Mouse (Mus musculus): ENCODE results near the gene Slc5a5.

The Slc5a5 gene

GRCm38 (mm10) chr8:70879500-70879899 is 13.1 kb downstream of the Slc5a5 start:
- no peak for DNase-seq (ENCODE audit: low read depth)

- no peak for DNase-seq (ENCODE audit: low read depth)
Measured at GRCm38 (mm10) chr8:70878178-70878577, 14.4 kb downstream of the Slc5a5 start.

- DNase-seq (ENCODE audit: low read depth), result no peak
Measured at GRCm38 (mm10) chr8:70876382-70876781, 16.2 kb downstream of the Slc5a5 start.

GRCm38 (mm10) chr8:70874441-70874840 is 18.1 kb downstream of the Slc5a5 start:
- no peak for DNase-seq (ENCODE audit: low read depth)

- DNase-seq (ENCODE audit: low read depth), result peak; percentile 97
Measured at GRCm38 (mm10) chr8:70873364-70873985, 19.1 kb downstream of the Slc5a5 start, which contains the start of gene Ccdc124. Gene Ccdc124, minus strand, starts transcription at chr8:70873935.

GRCm38 (mm10) chr8:70872643-70873363 is 19.8 kb downstream of the Slc5a5 start:
- DNase-seq (ENCODE audit: low read depth), result peak; percentile 60

GRCm38 (mm10) chr8:70871195-70871807 is 21.3 kb downstream of the Slc5a5 start:
- DNase-seq (ENCODE audit: low read depth), result no peak

GRCm38 (mm10) chr8:70869601-70870041 is 22.9 kb downstream of the Slc5a5 start:
- peak; percentile 82 for DNase-seq (ENCODE audit: low read depth)

GRCm38 (mm10) chr8:70869199-70869571 is 23.4 kb downstream of the Slc5a5 start:
- DNase-seq (ENCODE audit: low read depth), result no peak

- no peak for DNase-seq (ENCODE audit: low read depth)
Measured at GRCm38 (mm10) chr8:70868559-70869198, 23.9 kb downstream of the Slc5a5 start.

GRCm38 (mm10) chr8:70866566-70866965 is 26.0 kb downstream of the Slc5a5 start:
- no peak for DNase-seq (ENCODE audit: low read depth)

GRCm38 (mm10) chr8:70866001-70866520 is 26.5 kb downstream of the Slc5a5 start:
- DNase-seq (ENCODE audit: low read depth), result no peak

- peak; percentile 99 for DNase-seq (ENCODE audit: low read depth)
Measured at GRCm38 (mm10) chr8:70865350-70866000, 27.1 kb downstream of the Slc5a5 start.

- no peak for DNase-seq (ENCODE audit: low read depth)
Measured at GRCm38 (mm10) chr8:70864712-70865221, 27.8 kb downstream of the Slc5a5 start.

GRCm38 (mm10) chr8:70863956-70864711 is 28.4 kb downstream of the Slc5a5 start:
- DNase-seq (ENCODE audit: low read depth), result no peak

GRCm38 (mm10) chr8:70862824-70863641 is 29.5 kb downstream of the Slc5a5 start, which contains the start of gene Kcnn1:
Gene Kcnn1, minus strand, starts transcription at chr8:70863258.
- no peak for DNase-seq (ENCODE audit: low read depth)

GRCm38 (mm10) chr8:70857516-70857915 is 35.0 kb downstream of the Slc5a5 start:
- DNase-seq (ENCODE audit: low read depth), result peak; percentile 40

- DNase-seq (ENCODE audit: low read depth), result no peak
Measured at GRCm38 (mm10) chr8:70856541-70857197, 35.9 kb downstream of the Slc5a5 start.

- DNase-seq (ENCODE audit: low read depth), result no peak
Measured at GRCm38 (mm10) chr8:70856028-70856427, 36.5 kb downstream of the Slc5a5 start.

Data from 416B (cell line).